Mouse (Mus musculus) testis, adult 2 months (tissue): ENCODE results near the gene Gm11992.

Experiments
- CTCF ChIP-seq: fragments of 200-500 bp; IDR thresholded peaks from 2 replicates; pipeline ENCODE4 v1.5.1; 2012; ENCODE audit warnings: low read depth, mild to moderate bottlenecking, inconsistent platforms, low read length, moderate library complexity; ENCODE audit not compliant: control insufficient read depth, insufficient read depth, insufficient replicate concordance
- POLR2A ChIP-seq: fragments of 200-500 bp; IDR thresholded peaks from 2 replicates; pipeline ENCODE4 v1.6.1; 2012; ENCODE audit warnings: low read depth, mild to moderate bottlenecking, inconsistent platforms, low read length, moderate library complexity; ENCODE audit not compliant: control insufficient read depth

- TF ChIP-seq CTCF (no peak), POLR2A (no peak)
Measured at GRCm38 (mm10) chr11:9116121-9116520, 67.7 kb downstream of the Gm11992 start.
